Mouse (Mus musculus): ENCODE results near the gene Pdzrn3. TPM values are rescaled to one million over a fixed set of nuclear protein-coding genes. Genes with fewer than 3 reads are reported as not detected.

Pdzrn3 gene
- total RNA-seq, 2 experiments from 2014 or later, result 50.4 to 53.3 TPM

DNA sequence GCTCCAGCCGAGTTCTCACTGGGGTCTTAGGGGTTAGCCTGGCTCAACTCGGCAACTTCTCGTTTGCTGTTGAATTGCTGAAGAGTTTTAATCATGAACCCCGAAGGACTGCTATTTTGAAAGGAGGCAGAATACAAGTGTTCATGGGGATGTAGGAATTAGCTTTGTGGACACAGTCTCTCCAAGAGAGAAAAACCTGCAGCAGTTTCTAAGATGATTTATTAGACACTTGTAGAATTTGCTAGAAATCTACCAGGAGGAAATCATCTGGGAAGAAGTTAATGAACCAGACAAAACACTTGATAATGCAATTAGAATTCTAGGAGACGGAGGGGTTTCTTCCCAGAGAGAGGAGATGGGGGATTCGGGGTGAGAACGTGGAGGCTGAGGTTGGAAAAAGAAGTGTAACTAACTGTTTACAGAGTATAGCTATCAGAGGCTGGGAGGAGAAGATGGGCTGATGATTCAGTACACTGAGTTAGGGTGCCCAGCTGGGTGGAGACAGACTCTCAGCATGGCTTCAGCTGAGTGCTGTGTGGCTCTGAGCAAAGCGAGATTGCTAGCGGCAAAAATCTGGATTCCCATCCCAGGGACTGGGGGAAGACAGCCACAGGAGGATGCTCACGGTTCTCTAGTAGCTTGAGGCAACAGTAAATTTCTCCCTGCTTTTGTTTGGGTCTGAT lies 193.5 kb downstream of the Pdzrn3 start:
- peak in 1 of 2 experiments; percentile 45 for DNase-seq (ENCODE audit: low spot score in 2 of 2)
- intact Hi-C loops (cut with DNase I), result no loop called here

- intact Hi-C loops (cut with DNase I), result no loop called here
- DNase-seq (ENCODE audit: low spot score in 2 of 2), result no peak
Measured at GRCm38 (mm10) chr6:101170699-101171098, 207.0 kb downstream of the Pdzrn3 start.

GRCm38 (mm10) chr6:101153511-101153921 lies 224.2 kb downstream of the Pdzrn3 start:
- no peak for DNase-seq (ENCODE audit: low spot score in 2 of 2)
- intact Hi-C loops (cut with DNase I), result no loop called here

- intact Hi-C loops (cut with DNase I), result no loop called here
- no peak for DNase-seq (ENCODE audit: low spot score in 2 of 2)
Measured at GRCm38 (mm10) chr6:101135368-101135767, 242.3 kb downstream of the Pdzrn3 start.

GRCm38 (mm10) chr6:101125396-101125795 lies 252.3 kb downstream of the Pdzrn3 start:
- DNase-seq (ENCODE audit: low spot score in 2 of 2), result no peak
- intact Hi-C loops (cut with DNase I), result no loop called here

DNA sequence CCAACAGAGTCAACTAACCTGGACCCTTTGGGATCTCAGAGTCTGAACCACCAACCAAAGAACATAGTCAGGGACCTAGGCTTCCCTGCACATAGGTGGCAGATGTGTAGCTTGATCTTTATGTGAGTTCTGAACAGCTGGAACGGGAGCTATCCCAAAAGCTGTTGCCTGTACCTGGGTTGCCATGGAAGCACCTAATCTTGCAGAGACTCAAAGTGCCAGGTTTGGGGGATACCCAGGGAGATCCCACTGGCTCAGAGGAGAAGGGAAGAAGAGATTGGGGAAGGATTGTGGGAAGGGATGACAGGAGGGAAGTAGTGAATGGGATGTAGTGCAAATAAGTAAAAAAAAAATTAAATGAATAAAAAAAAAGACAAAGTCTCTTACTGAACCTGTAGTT lies 268.7 kb downstream of the Pdzrn3 start:
- no peak for DNase-seq (ENCODE audit: low spot score in 2 of 2)
- intact Hi-C loops (cut with DNase I), result no loop called here

GRCm38 (mm10) chr6:101103506-101103905 lies 274.2 kb downstream of the Pdzrn3 start:
- no peak for DNase-seq (ENCODE audit: low spot score in 2 of 2)
- intact Hi-C loops (cut with DNase I), result no loop called here

DNA sequence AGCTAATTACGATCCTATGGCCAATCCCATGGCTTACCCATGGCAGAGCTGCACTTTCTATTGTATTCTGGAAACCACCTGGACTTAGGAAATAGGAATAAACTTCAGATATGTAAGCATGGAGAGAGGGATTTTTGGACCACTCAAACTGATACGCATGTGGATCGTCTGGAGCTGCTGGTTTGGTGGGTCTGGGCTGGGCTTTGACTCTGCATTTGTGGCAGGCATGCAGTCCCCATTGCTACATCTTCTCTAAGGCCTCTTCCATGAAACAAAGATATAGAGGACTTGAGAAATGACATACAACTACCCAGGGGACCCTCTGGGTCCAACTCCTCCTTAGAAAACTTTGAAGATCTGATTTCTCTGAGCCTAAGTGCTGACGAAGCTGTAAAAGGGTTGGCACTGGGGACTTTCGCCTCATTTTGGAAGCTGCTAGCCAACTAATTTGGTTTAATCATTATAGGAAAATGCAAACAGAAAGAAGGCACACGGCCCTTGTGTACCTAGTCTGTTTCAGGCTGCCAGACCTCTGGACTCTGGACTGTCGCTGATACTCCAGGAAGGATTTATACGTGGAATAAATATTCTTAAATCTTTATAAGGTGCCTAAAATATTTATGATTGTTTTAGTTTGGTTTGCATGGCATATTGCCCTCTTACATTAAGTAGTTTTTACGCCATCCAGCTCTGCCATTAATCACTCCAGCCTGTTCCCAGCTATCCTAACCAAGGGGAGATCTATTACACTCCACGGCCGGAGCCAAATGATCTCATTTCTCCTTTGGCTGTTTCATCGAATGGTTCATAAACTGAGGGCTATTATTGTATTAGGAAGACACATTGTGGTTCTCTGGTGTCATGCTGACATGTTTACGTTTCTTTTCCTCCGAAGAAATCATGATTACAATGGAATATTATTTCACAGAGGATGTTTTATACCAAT lies 275.7 kb downstream of the Pdzrn3 start:
- no peak for DNase-seq (ENCODE audit: low spot score in 2 of 2)
- intact Hi-C loops (cut with DNase I), result no loop called here
